Mouse (Mus musculus) embryonic fibroblast, embryonic 13.5 days (primary cell): ENCODE data around the gene Zfp597.

Experiments used
- CTCF ChIP-seq: IDR thresholded peaks from 2 replicates; pipeline ENCODE4 v1.5.1; 2011; ENCODE audit warnings: mild to moderate bottlenecking, control low read depth, low read length, moderate library complexity, borderline replicate concordance; ENCODE audit not compliant: insufficient read depth
- POLR2A ChIP-seq: IDR thresholded peaks from 2 replicates; pipeline ENCODE4 v1.6.1; 2011; ENCODE audit warnings: low read depth, mild to moderate bottlenecking, control low read depth, low read length, moderate library complexity

DNA sequence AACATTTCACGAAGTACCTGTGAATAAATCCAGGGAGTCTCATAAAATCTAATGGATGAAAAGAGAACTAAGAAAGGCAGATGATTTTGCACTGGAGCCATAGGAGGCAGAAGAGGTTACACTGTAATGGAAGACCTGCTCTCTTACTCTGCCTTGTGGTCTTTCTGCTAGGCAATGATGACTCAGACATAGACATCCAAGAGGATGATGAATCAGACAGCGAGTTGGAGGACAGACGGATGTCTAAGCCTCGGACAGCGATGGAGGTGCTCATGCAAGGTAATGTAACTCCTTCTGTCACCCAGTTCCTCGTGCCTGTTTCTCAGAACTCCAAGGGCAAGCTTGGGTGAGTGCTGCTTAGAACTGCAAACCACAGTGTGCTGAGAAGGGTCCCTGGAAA, 49.2 kb upstream of the Zfp597 start:
- no peak for TF ChIP-seq CTCF
- TF ChIP-seq POLR2A, result no peak
